Mouse (Mus musculus): ENCODE data around the gene Zfp740.

GRCm38 (mm10) chr15:102179106-102179505 lies 23.9 kb upstream of the Zfp740 start:
- TF ChIP-seq CTCF (IDR thresholded peaks at IDR 0.05; ENCODE audit: low read depth) (no peak), EP300 (IDR thresholded peaks at IDR 0.05; ENCODE audit: low read depth) (no peak)
